Mouse (Mus musculus): Measurements from ENCODE around the gene Gm10354. TPM values are rescaled to one million over a fixed set of nuclear protein-coding genes. Genes with fewer than 3 reads are reported as not detected.
"Not testable (repeated sequence)": the region's sequence is repeated elsewhere in the genome, so short reads cannot be mapped to it uniquely, and the experiment has no call there.

Gene Gm10354
- polyA plus RNA-seq (2012; rRNA removed): not detected in 2 replicates

DNA sequence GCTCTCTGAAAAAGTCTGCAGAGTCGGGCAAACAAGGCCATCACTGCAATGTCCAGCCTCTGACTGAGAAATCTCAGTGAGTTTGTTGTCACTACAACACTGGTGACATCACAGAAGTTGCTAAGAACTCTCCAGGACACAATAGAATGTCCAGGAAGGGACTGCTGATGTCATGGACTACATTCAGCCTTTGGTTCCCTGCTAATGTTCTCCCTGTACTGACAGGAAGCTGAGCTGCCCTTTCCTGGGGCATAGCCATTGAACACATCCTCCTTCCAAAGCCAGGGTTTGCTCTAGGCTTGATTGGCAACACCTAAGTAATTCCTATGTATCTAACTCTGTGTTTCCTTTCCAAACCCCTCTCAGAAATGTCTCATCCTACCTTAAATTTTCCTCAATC, at the start of gene Gm10354:
Gene Gm10354 (minus strand): TSS at position 101 of the 400 bp plus-strand sequence.
- DNase-seq (ENCODE audit: low read depth): not testable (repeated sequence)

DNA sequence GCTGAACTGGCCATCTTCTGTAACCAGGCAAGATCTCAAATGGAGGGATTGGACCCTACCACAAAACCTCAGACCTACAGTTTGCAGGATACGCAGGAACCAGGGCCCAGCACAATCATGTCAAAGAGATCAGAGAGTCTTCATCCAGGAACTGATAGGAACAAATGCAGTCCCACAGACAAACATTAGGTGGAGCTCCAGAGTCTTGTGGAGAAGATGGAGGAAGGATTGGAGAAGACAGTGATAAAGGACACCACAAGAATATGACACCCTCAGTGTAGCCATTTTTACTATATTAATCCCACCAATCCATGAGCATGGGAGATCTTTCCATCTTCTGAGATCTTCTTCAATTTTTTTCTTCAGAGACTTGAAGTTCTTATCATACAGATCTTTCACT, 45.6 kb upstream of the Gm10354 start:
- not testable (repeated sequence) for DNase-seq (ENCODE audit: low read depth)

- not testable (repeated sequence) for DNase-seq (ENCODE audit: low read depth)
Observed at GRCm38 (mm10) chr5:15020067-15020466, 41.3 kb upstream of the Gm10354 start.

DNA sequence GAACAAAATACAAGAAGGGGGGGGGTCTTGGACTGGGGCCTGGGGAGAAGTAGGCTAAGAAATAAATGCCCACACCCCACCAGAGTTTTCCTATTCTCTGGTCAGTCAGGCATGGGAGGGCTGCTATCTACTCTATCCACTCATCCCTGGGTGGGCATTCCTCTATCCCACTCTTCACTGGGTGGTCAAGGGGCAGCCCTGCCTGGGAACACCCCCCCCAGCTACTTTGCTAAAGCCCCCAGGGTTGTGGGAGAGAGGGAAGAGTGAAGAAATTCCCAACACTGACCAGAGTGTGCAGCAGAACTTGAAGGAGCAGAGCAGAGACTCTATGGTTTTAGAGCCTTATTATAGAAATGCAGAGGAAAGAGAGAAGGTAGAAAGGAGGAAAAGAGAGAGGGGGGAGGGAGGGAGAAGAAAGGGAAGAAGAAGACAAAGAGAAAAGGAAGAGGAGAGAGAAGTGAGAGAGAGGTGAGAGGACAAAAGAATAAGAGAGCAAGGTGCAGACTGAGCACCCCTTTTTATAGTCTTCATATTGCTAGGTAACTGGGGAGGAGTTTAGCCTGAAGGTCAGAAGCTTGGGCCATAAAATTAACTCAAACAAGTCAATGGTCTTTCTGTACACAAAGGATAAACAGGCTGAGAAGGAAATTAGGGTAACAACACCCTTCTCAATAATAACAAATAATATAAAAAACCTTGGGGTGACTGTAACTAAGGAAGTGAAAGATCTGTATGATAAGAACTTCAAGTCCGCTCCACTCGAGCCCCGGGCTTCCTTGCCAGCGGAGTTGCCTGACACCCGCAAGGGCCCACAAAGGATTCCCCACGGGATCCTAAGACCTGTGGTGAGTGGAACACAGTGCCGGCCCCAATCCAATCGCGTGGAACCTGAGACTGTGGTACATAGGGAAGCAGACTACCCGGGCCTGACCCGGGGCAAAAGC, 32.2 kb upstream of the Gm10354 start:
- not testable (repeated sequence) for DNase-seq (ENCODE audit: low read depth)

DNA sequence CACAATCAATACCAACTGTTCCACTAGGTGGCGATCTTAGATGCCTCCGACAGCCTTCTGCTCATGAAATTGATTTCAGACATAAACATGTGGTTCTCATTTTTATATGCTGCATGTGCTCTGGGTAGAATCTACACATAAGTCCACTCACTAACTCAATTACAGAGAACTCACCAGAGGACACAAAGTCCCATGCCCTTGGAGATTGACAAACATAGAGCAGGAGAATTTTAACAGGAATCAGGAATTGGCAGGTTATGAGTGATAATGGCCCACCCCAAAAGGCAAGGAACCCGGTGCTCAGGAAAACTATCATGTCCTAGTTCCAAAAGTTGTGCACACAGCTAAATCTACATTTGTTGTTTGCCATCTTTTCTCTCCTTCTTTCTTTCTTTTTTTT, 28.2 kb upstream of the Gm10354 start:
- DNase-seq (ENCODE audit: low read depth): not testable (repeated sequence)

DNA sequence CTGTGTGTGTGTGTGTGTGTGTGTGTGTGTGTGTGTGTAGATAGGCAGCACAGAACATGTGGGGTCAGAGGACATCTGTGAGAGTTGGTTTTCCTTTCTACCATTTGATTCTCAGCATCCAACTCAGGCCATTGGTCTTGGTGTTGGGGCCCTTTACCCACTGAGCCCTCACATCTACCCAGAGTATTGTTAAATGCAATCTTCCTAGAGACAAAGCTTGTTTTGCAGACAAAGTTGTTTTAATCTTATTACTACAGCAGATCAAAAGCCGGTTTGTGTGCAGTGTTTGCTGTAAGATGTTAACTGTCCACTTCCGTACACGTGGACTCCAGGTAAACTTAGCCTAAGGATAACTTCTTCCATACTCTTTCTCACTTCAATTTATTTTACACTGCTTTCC, 27.6 kb upstream of the Gm10354 start:
- DNase-seq (ENCODE audit: low read depth): not testable (repeated sequence)

DNA sequence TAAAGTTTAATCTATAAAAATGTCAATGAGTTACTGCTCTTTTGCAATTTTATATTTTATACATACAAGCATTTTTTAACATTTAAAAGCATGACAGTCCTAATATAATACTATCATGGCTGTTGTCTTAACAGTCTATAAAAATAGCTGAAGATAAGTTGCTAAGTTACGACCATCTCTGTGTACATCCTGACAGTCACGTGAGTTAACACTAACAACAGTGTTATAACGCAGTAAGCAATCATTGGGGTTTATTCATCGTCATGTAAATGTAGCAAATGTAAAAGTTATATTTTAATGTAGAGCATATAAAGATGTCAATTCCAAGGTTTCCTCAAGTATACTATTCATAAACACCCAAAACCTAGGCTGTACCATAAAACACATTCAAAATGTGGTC, 26.8 kb upstream of the Gm10354 start:
- DNase-seq (ENCODE audit: low read depth): not testable (repeated sequence)

DNA sequence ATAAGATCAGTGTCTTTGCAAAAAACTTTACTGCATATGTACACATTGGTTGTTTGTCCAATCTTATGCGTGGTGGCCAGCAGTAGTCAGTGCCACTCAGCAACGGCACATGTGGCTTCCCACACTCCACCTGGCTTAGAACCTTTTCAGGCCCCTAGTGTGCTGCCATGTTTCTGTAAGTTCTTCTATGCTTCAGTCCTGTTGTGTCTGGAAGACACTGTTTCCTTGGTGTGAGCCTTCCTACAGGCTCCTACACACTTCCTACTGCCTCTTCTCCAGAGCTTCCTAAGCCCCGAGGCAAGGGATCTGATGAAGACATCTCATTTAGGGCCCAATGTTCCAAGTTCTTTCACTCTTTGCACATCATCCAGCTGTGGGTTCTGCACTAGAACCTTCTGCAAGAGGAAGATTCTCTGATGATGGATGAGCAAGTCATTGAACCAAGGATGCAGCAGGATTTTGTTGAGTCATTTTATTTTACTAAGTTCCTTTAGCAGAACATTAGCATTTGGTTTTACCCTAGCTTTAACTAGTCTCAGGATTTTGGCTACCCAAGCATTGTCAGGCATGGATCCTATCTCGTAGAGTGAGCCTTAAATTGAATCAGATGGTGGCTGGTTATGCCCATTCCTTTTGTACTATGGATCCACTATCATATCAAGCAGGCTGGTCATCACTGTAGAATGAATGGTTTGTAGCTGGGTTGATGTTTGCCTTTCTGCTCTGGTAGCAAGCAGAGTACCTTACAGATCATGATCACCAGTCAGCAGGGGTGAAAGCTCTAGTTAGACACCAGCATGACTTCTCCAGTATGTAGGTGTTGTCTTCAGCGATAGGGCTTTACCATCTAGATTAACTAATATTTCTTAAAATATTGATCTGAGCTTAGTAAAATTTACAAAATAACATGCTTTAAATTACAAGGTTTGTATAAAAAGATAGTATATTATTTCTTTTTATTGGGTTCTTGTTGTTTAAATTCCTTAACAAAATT, 26.1 kb upstream of the Gm10354 start:
- DNase-seq (ENCODE audit: low read depth): not testable (repeated sequence)

DNA sequence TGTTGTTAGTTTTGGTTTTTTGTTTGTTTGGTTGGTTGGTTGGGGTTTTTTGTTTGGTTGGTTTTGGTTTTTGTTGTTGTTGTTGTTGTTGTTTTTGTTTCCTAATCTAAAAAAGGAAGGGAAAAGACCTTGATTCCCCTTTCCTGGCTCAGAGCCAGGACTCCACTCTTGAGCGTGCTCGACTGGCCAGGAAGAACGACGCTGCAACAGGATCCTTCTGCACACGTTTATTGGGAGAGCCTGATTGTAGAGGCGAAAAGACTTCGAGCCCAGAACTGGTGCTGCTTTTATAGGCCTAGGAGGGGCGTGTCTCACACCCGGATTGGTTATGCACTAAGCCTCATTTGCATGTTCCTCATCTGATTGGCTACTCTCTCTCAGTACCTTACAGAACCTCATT, 19.3 kb upstream of the Gm10354 start:
- DNase-seq (ENCODE audit: low read depth): not testable (repeated sequence)

DNA sequence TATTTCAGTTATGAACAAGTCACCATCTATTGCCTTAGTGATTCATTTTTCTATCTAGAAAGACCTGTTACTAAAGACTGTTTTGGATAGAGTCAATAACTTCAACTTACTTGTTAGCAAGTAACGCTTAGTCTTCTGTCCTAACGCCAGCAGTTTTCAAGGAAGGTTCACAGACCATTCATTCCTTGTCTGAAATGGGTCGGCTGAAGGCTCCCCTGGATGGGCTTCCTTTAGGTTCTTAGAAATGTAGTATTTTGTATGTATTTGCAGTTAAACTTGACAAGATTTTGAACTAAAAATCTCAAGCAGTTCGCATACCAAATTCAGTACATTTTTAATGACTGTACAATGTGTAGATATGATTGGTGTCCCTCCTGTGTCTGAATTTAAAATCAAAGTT, 18.8 kb upstream of the Gm10354 start:
- not testable (repeated sequence) for DNase-seq (ENCODE audit: low read depth)

GRCm38 (mm10) chr5:14996670-14997249, 18.0 kb upstream of the Gm10354 start:
- not testable (repeated sequence) for DNase-seq (ENCODE audit: low read depth)

- DNase-seq (ENCODE audit: low read depth): not testable (repeated sequence)
Observed at GRCm38 (mm10) chr5:14994124-14994523, 15.4 kb upstream of the Gm10354 start.

GRCm38 (mm10) chr5:14990375-14991158, 11.8 kb upstream of the Gm10354 start:
- DNase-seq (ENCODE audit: low read depth): not testable (repeated sequence)

GRCm38 (mm10) chr5:14986649-14987387, 8.1 kb upstream of the Gm10354 start:
- DNase-seq (ENCODE audit: low read depth): not testable (repeated sequence)

DNA sequence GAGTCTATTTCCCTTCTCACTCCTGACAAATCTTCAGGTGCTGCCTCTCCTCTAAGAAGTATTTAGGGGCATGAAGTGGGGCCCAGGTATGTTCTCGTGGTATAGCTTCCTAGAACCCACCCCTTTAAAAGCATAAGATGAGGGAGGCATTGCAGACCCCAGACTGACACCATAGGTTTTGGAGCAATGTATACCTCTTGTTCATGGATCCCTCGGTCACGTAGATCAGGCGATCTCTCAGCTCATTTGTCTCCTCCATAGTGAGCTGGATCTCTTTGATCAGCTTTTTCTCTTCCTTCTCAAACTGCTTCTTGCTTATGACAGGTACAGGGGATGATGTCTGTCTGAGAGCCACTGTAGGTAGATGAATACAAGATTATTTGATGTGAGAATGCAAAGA, 1.4 kb downstream of the Gm10354 start:
- not testable (repeated sequence) for DNase-seq (ENCODE audit: low read depth)

DNA sequence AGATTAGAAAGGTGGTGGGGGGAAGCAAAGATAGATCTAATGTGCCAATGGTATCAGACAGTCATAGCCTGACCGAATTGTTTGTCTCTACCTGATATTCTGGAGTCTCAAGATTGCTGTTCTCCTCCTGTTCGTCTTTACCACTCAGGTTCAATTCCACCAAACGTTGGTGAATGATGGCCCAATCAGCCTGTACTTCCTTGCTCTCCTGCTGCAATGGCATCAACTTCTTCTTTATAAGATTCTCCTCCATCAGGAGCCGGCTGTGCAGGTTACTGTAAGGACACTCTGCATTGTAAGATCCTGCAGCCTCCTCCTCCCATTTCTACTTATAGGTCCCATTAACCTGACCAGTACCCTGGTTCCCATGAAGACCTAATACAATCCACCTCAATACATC, 3.4 kb downstream of the Gm10354 start:
- DNase-seq (ENCODE audit: low read depth): not testable (repeated sequence)

DNA sequence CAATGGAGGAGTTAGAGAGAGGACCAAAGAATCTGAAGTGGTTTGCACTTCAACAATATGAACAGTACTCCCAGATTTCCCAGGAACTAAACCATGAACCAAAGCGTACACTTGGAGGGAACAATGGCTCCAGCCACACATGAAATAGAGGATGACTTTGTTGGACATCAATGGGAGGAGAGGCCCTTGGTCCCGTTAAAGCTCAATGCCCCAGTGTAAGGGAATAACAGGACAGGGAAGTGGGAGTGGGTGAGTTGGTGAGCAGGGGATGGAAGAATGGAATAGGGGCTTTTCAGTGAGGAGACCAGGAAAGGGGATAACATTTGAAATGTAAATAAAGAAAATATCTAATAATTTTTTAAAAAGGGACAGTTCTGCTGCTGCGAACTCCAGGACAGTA, 5.9 kb downstream of the Gm10354 start:
- not testable (repeated sequence) for DNase-seq (ENCODE audit: low read depth)

DNA sequence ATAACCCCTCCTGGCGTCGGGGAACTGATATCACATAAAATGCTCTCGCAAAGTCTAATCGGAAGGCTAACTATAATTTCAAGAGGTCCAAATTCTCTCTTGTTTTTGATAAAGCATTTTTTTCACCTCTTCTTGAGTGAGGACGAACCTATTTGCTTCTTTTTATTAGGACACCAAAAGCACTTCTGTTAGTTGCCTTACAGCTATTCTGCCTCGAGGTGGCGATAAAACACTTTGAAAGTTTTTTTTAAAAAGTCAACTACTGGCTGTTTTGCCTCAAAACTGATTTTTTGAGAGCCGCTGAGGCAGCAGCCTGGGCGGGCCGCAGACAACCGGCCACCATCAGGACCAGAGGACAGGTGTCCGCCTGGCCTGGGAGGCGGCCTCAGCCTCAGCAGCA, 14.9 kb downstream of the Gm10354 start:
- DNase-seq (ENCODE audit: low read depth): not testable (repeated sequence)

GRCm38 (mm10) chr5:14961502-14961901, 17.2 kb downstream of the Gm10354 start:
- DNase-seq (ENCODE audit: low read depth): not testable (repeated sequence)
